Mouse (Mus musculus) heart, adult 11 months (tissue): ENCODE results near the gene Bicd2.
A peak's percentile ranks its signal among the peaks of the same experiment; 100 is the strongest.
"Not testable (repeated sequence)": the region's sequence is repeated elsewhere in the genome, so short reads cannot be mapped to it uniquely, and the experiment has no call there.

Source experiments
- DNase-seq: peaks from one replicate; pipeline ENCODE4 v3.0.0; 2022

Bicd2 gene

GRCm38 (mm10) chr13:49362364-49362763, 21.0 kb downstream of the Bicd2 start:
- peak; percentile 96 for DNase-seq

GRCm38 (mm10) chr13:49362804-49363203, 21.4 kb downstream of the Bicd2 start:
- DNase-seq = no peak

GRCm38 (mm10) chr13:49364716-49365115, 23.3 kb downstream of the Bicd2 start:
- DNase-seq = peak; percentile 99

GRCm38 (mm10) chr13:49367657-49368440, 26.5 kb downstream of the Bicd2 start:
- DNase-seq = no peak

- no peak for DNase-seq
Measured at GRCm38 (mm10) chr13:49369404-49369803, 28.0 kb downstream of the Bicd2 start.

GRCm38 (mm10) chr13:49370216-49370615, 28.8 kb downstream of the Bicd2 start:
- peak; percentile 96 for DNase-seq

GRCm38 (mm10) chr13:49370916-49371315, 29.5 kb downstream of the Bicd2 start:
- not testable (repeated sequence) for DNase-seq

GRCm38 (mm10) chr13:49371428-49371899, 30.1 kb downstream of the Bicd2 start:
- peak; percentile 100 for DNase-seq

GRCm38 (mm10) chr13:49372370-49373060, 31.1 kb downstream of the Bicd2 start:
- peak; percentile 95 for DNase-seq

GRCm38 (mm10) chr13:49374304-49374703, 32.9 kb downstream of the Bicd2 start:
- peak; percentile 84 for DNase-seq

- peak; percentile 86 for DNase-seq
Measured at GRCm38 (mm10) chr13:49374730-49375129, 33.3 kb downstream of the Bicd2 start.

- no peak for DNase-seq
Measured at GRCm38 (mm10) chr13:49377608-49378007, 36.2 kb downstream of the Bicd2 start.

- peak; percentile 90 for DNase-seq
Measured at GRCm38 (mm10) chr13:49379301-49379700, 37.9 kb downstream of the Bicd2 start.

- peak; percentile 99 for DNase-seq
Measured at GRCm38 (mm10) chr13:49381230-49381629, 39.8 kb downstream of the Bicd2 start.

- DNase-seq = peak; percentile 93
Measured at GRCm38 (mm10) chr13:49382997-49383396, 41.6 kb downstream of the Bicd2 start.

GRCm38 (mm10) chr13:49384751-49385463, 43.5 kb downstream of the Bicd2 start:
- peak; percentile 88 for DNase-seq

GRCm38 (mm10) chr13:49391374-49391773, 50.0 kb downstream of the Bicd2 start:
- DNase-seq = no peak

- DNase-seq = no peak
Measured at GRCm38 (mm10) chr13:49393579-49393978, 52.2 kb downstream of the Bicd2 start.

GRCm38 (mm10) chr13:49394886-49395447, 53.6 kb downstream of the Bicd2 start:
- DNase-seq = peak; percentile 86

- DNase-seq = no peak
Measured at GRCm38 (mm10) chr13:49396798-49397197, 55.4 kb downstream of the Bicd2 start.

- DNase-seq = no peak
Measured at GRCm38 (mm10) chr13:49398191-49398590, 56.8 kb downstream of the Bicd2 start.

- DNase-seq = peak; percentile 88
Measured at GRCm38 (mm10) chr13:49400139-49400538, 58.8 kb downstream of the Bicd2 start.

GRCm38 (mm10) chr13:49402628-49403027, 61.2 kb downstream of the Bicd2 start:
- no peak for DNase-seq
